Mouse (Mus musculus) forebrain, embryonic 11.5 days (tissue): ENCODE data around the gene Zswim9. TPM values are rescaled to one million over a fixed set of nuclear protein-coding genes. Genes with fewer than 3 reads are reported as not detected.
"Not testable (repeated sequence)": the region's sequence is repeated elsewhere in the genome, so short reads cannot be mapped to it uniquely, and the experiment has no call there.

Experiments
- ATAC-seq: fragments of 200-750 bp; cut with Nextera tagmentation; replicated peaks from 2 replicates; pipeline ENCODE4 v1.8.0; 2017; ENCODE audit warnings: moderate TSS enrichment; ENCODE audit not compliant: low FRiP score
- DNase-seq: peaks from one replicate; pipeline ENCODE4 v3.0.0-alpha.2; 2017; ENCODE audit warnings: low spot score
- H3K27ac ChIP-seq: fragments of 300-500 bp; sonication (generic); 2 replicates; pipeline ENCODE4 v1.5.1; 2014; ENCODE audit warnings: low read depth, low read length
- H3K27me3 ChIP-seq: fragments of 300-500 bp; sonication (generic); 2 replicates; pipeline ENCODE4 v1.6.1; 2014; ENCODE audit warnings: mild to moderate bottlenecking, low read length, mixed read lengths; ENCODE audit not compliant: control insufficient read depth, insufficient read depth
- H3K36me3 ChIP-seq: fragments of 300-500 bp; sonication (generic); 2 replicates; pipeline ENCODE4 v1.6.1; 2014; ENCODE audit warnings: mild to moderate bottlenecking, low read length, moderate library complexity, mixed read lengths; ENCODE audit not compliant: control insufficient read depth, insufficient read depth
- H3K4me1 ChIP-seq: fragments of 300-500 bp; sonication (generic); replicated peaks from 2 replicates; pipeline ENCODE4 v1.6.1; 2014; ENCODE audit warnings: low read length, mixed read lengths; ENCODE audit not compliant: control insufficient read depth, insufficient read depth
- H3K4me2 ChIP-seq: fragments of 300-500 bp; sonication (generic); 2 replicates; pipeline ENCODE4 v1.6.1; 2014; ENCODE audit warnings: low read depth, mild to moderate bottlenecking, low read length, moderate library complexity, mixed read lengths; ENCODE audit not compliant: severe bottlenecking
- H3K4me3 ChIP-seq: fragments of 300-500 bp; sonication (generic); 2 replicates; pipeline ENCODE4 v1.5.1; 2014; ENCODE audit warnings: low read depth, low read length
- H3K9ac ChIP-seq: fragments of 300-500 bp; sonication (generic); 2 replicates; pipeline ENCODE4 v1.6.1; 2014; ENCODE audit warnings: low read length
- H3K9me3 ChIP-seq: fragments of 300-500 bp; sonication (generic); 2 replicates; pipeline ENCODE4 v1.6.1; 2016; ENCODE audit warnings: low read length, mixed read lengths; ENCODE audit not compliant: control insufficient read depth
- WGBS: fragments of 180-500 bp; shearing (Covaris S2); extraction: QIAGEN DNeasy Blood & Tissue Kit; methylation state at CpG from one replicate; pipeline ENCODE4 v1.1.7; 2014; 5-methylcytosine and 5-hydroxymethylcytosine counted together
- polyA plus RNA-seq: library from polyadenylated mRNA; unstranded; fragments of >200 nt; fragmentation: Nextera tagmentation; extraction: Ambion mirVana; gene quantifications from 2 replicates; pipeline ENCODE4 v1.2.1, GENCODE M21; 2014

Zswim9 gene
- polyA plus RNA-seq, 1 experiment from 2014 or later = 11.5 TPM

DNA sequence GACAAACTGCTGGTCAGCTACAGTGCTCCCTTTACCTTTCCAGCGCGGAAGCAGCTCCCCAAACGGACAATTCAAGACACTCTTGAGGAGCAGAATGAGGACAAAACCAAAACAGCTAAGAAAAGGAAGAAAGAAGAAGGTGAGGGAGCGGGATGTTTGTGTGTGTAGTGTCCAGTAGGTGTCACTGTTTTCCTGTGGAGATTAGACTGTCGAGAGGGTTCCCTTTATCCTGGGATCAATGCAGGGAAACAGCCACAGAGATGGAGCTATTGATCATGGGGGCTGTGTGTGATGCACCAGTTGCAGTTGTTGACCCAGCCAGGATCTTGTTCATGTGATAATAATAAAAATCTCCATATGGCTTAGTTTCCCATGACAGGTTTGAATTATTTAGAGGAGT, 10.1 kb upstream of the Zswim9 start:
- Histone ChIP-seq H3K9ac (no peak overlapping the region), H3K27ac (no peak overlapping the region), H3K4me1 (no peaks in the 10 kb centered on the region), H3K4me2 (no peak overlapping the region), H3K36me3 (peaks cover 6% of the 10 kb centered on the region; the same call in 1 of the 2 replicates), H3K9me3 (no peaks in the 10 kb centered on the region), H3K4me3 (no peak overlapping the region), H3K27me3 (no peaks in the 10 kb centered on the region)
- DNase-seq = no peak
- ATAC-seq = peak; percentile 49; the same call in 1 of the 2 replicates
- 42% methylated on average over 5 of the region's 5 CpGs for WGBS

GRCm38 (mm10) chr7:13278957-13279356, 436 bp upstream of the Zswim9 start:
- under 1% methylated on average over 11 of the region's 29 CpGs for WGBS
- peak overlapping the region; percentile 79; the same call in 1 of the 2 replicates for H3K27ac ChIP-seq
- peak; percentile 73 for ATAC-seq

GRCm38 (mm10) chr7:13277833-13278232, 688 bp downstream of the Zswim9 start:
- DNase-seq = no peak
- H3K27me3 ChIP-seq = no peaks in the 10 kb centered on the region
- H3K4me3 ChIP-seq = peak overlapping the region; percentile 58
- H3K9ac ChIP-seq = peak overlapping the region; percentile 77
- 36% methylated on average over 2 of the region's 2 CpGs for WGBS
- peaks cover 5% of the 10 kb centered on the region for H3K36me3 ChIP-seq
- H3K27ac ChIP-seq = peak overlapping the region; percentile 79
- H3K4me2 ChIP-seq = peak overlapping the region; percentile 66
- peaks cover 3% of the 10 kb centered on the region; the same call in 1 of the 2 replicates for H3K4me1 ChIP-seq
- H3K9me3 ChIP-seq = no peaks in the 10 kb centered on the region
- peak; percentile 1 for ATAC-seq

More at GRCm38 (mm10) chr7:13278957-13279356, 436 bp upstream of the Zswim9 start:
- not testable (repeated sequence) for DNase-seq, H3K36me3 ChIP-seq, H3K27me3 ChIP-seq, H3K4me1 ChIP-seq, H3K9me3 ChIP-seq
- peak overlapping the region; percentile 77; the same call in 1 of the 2 replicates for H3K9ac ChIP-seq
- peak overlapping the region; percentile 58 for H3K4me3 ChIP-seq
- peak overlapping the region; percentile 66; the same call in 1 of the 2 replicates for H3K4me2 ChIP-seq

DNA sequence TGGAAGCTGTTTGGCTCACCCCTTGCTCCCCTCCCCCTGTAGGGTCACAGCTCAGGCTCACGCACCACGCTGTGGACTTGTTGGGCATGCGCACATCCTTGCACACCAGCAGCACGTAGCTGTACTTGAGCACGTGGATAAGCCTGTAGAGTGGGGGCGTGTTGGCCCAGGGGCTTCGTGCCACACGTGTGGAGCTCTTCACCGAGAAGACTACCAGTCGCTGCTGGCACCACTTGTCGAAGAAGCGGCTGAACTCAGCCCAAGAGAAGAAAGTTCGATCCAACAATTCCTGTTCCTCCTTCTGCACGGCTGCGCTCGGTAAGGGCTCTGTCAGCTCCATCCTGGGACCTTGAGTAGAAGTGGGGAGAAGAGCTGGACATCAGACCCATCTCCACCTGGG, 1.4 kb downstream of the Zswim9 start, which contains the start of gene Lig1:
Gene Lig1 (plus strand): TSS at position 203 of the 400 bp plus-strand sequence.
- WGBS = 97% methylated on average over 16 of the region's 16 CpGs
- no peak for ATAC-seq
- peaks cover 5% of the 10 kb centered on the region for H3K36me3 ChIP-seq
- H3K27me3 ChIP-seq = no peaks in the 10 kb centered on the region
- H3K4me3 ChIP-seq = peak within 1 kb of the TSS; percentile 58
- peak within 1 kb of the TSS; percentile 66 for H3K4me2 ChIP-seq
- DNase-seq = no peak
- H3K27ac ChIP-seq = peak within 1 kb of the TSS; percentile 79
- H3K9me3 ChIP-seq = no peaks in the 10 kb centered on the region
- peaks cover 3% of the 10 kb centered on the region; the same call in 1 of the 2 replicates for H3K4me1 ChIP-seq
- H3K9ac ChIP-seq = peak within 1 kb of the TSS; percentile 77

DNA sequence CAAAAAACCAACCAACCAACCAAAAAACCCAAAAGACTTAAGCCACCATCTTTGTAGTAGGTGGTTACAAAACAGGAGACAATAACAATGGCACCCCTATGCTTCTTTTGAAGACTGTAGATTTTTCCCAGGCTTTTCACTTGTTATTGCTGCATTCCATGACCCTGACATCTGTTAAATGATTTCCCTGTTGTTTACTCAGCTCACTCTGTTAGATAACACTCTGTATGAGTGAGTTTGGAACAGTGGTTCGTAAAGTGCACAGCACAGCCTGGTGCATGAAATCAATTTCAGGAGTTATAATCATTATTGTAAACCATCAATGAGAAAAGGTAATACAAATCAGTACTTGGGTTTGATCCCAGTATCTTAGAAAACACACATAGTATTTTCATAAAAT, 6.8 kb downstream of the Zswim9 start:
- no peak overlapping the region for H3K27ac ChIP-seq
- H3K4me2 ChIP-seq = no peak overlapping the region
- 92% methylated on average over 1 of the region's 1 CpGs for WGBS
- DNase-seq (no peak), ATAC-seq (no peak)
- H3K4me3 ChIP-seq = no peak overlapping the region
- H3K9me3 ChIP-seq = no peaks in the 10 kb centered on the region
- no peaks in the 10 kb centered on the region for H3K4me1 ChIP-seq
- H3K27me3 ChIP-seq = no peaks in the 10 kb centered on the region
- H3K36me3 ChIP-seq = peaks cover 5% of the 10 kb centered on the region
- no peak overlapping the region for H3K9ac ChIP-seq

GRCm38 (mm10) chr7:13269394-13269793, 9.1 kb downstream of the Zswim9 start:
- H3K9me3 ChIP-seq = no peaks in the 10 kb centered on the region
- H3K4me1 ChIP-seq = no peaks in the 10 kb centered on the region
- H3K4me3 ChIP-seq = no peak overlapping the region
- DNase-seq (no peak), ATAC-seq (0 out of 2 replicates have a peak, but pooled peaks have one; percentile 33)
- no peaks in the 10 kb centered on the region for H3K36me3 ChIP-seq
- H3K27me3 ChIP-seq = no peaks in the 10 kb centered on the region
- no peak overlapping the region for H3K4me2 ChIP-seq
- 73% methylated on average over 11 of the region's 11 CpGs for WGBS
- no peak overlapping the region for H3K9ac ChIP-seq
- H3K27ac ChIP-seq = no peak overlapping the region

DNA sequence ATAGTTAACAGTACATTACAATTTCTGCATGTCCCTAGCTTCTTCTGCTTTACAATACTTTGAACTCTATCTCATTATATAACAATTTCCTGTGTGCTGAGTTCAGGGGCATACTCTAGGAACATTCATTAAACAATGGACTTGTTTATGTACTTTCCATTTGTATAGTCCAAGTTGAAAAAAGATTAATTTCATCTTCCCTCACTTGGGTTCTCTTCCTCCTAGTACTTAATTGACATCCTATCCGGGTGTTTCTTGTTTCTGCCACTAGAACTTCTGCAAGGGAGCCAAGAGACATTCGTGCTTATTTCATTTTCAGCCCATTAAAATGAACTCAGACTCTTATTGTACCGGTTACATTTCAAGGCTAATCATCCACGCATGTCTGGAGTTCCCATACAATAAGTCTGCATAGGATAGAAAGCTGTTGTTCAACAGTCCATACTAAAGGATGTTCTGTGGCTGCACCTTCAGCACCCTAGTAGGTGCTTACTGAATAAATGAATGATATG, 9.7 kb downstream of the Zswim9 start:
- H3K27ac ChIP-seq = no peak overlapping the region

DNA sequence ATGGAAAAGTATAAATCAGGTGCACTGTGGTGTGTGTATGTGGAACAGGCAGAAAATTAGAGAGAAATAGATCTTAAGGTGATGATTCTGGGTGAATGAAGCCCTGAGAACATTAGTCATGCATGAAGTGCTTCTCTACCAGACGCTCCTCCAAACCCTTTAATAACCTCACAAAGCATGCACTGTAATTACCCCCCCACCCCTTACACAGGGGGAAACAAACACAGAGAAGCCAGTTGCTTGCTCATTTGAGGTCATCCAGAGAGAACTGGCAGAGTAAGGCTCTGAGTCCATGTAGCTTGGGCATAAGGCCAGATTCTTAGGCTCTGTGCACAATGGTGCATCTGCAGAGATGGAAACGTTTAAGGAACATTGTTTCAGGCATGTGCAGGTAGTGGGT, 14.1 kb downstream of the Zswim9 start:
- Histone ChIP-seq H3K4me2 (no peak overlapping the region), H3K9ac (no peak overlapping the region), H3K27me3 (no peaks in the 10 kb centered on the region), H3K9me3 (no peaks in the 10 kb centered on the region), H3K4me3 (no peak overlapping the region), H3K36me3 (no peaks in the 10 kb centered on the region), H3K27ac (no peak overlapping the region), H3K4me1 (no peaks in the 10 kb centered on the region)
- WGBS = 51% methylated on average over 2 of the region's 2 CpGs
- ATAC-seq = no peak
- DNase-seq = no peak

More for the DNA sequence above, 9.7 kb downstream of the Zswim9 start:
- Histone ChIP-seq H3K9me3 (no peaks in the 10 kb centered on the region), H3K36me3 (no peaks in the 10 kb centered on the region), H3K4me1 (no peaks in the 10 kb centered on the region), H3K9ac (no peak overlapping the region), H3K4me2 (no peak overlapping the region), H3K27me3 (no peaks in the 10 kb centered on the region), H3K4me3 (no peak overlapping the region)
- DNase-seq = no peak
- no peak for ATAC-seq
- WGBS = 90% methylated on average over 4 of the region's 4 CpGs

- ATAC-seq (no peak), DNase-seq (no peak)
- Histone ChIP-seq H3K4me2 (no peak overlapping the region), H3K27ac (no peak overlapping the region), H3K36me3 (no peaks in the 10 kb centered on the region), H3K27me3 (no peaks in the 10 kb centered on the region), H3K4me1 (no peaks in the 10 kb centered on the region), H3K9me3 (no peaks in the 10 kb centered on the region), H3K4me3 (no peak overlapping the region), H3K9ac (no peak overlapping the region)
- 93% methylated on average over 5 of the region's 5 CpGs for WGBS
Observed at GRCm38 (mm10) chr7:13263851-13264250, 14.7 kb downstream of the Zswim9 start.
